Mouse (Mus musculus) common myeloid progenitor, adult 5-6 weeks (primary cell): Measurements from ENCODE around the gene Prkar2a. TPM values are rescaled to one million over a fixed set of nuclear protein-coding genes. Genes with fewer than 3 reads are reported as not detected.

ENCODE experiments used
- ATAC-seq: replicated peaks from 2 replicates; pipeline ENCODE4 v1.8.0; 2016; ENCODE audit warnings: low read depth, mild to moderate bottlenecking, moderate TSS enrichment, inconsistent platforms; ENCODE audit not compliant: poor library complexity, severe bottlenecking
- total RNA-seq: library from RNA; stranded (forward); fragments of 200-1000, 187-1606 nt; gene quantifications from 2 replicates; pipeline ENCODE4 v1.2.3, GENCODE M21; 2017

The Prkar2a gene
- total RNA-seq, 1 experiment from 2014 or later = 28.1 TPM

GRCm38 (mm10) chr9:108748600-108749183, 59.6 kb downstream of the Prkar2a start:
- ATAC-seq = no peak

GRCm38 (mm10) chr9:108750616-108751015, 61.5 kb downstream of the Prkar2a start:
- no peak for ATAC-seq

- ATAC-seq = no peak
Measured at GRCm38 (mm10) chr9:108752142-108752920, 63.2 kb downstream of the Prkar2a start.

- ATAC-seq = no peak; the same call in 1 of the 2 replicates
Measured at GRCm38 (mm10) chr9:108753326-108753725, 64.2 kb downstream of the Prkar2a start.

DNA sequence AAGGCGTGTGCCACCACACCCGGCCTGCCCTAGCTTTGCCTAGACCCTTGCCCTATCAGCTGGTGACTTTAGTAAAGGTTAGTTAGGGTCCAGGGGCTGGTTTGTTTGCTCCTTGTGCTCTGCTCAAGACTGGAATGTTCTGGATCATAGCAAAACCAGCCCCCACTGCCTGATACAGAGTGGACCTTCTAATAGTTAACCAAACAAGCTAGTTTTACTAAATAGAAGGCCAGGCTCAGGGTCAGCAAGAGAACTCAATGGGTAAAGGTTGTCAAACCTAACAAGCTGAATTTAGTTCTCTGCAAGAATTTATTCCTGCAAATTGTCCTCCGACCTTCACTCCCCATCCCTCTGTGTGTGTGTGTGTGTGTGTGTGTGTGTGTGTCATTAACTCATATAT, 64.9 kb downstream of the Prkar2a start:
- ATAC-seq = no peak

DNA sequence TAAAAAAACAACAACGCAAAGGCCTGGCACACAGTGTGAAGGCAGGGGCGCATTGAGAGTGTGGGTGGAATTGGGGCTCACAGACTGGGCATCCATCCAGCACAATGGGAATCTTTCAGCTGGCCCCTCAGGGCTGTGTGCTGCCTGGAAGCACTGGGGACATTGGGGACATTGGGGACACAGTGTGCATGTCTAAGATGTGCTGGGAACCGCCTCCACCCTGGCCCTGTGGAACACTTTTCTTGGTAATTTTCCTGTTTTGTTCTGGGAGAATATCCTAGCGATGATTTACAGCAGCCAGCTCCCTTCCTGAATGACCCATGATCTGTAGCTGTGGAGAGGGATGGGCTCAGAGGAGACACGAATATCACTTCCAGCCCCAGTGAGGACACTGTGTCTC, 65.3 kb downstream of the Prkar2a start:
- no peak for ATAC-seq

DNA sequence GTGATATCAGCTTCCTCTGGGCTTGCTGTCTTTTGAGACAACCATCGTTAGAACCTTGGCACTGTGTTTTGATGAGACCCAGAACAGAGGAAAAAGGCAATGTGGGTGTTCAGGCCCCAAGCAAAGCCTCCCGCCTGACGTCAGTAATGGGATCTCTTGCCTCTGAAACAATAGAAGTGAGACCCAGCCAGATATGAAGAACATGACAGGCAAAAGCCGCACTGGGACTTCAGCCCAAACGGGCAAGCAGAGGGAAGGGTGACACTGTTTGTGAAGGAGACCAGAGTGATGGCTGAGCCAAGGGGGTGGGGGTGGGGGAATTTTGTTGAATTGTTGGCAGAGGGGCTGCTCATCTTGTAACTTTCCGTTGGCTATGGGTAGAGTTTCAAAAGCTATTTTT, 68.3 kb downstream of the Prkar2a start:
- ATAC-seq = no peak

DNA sequence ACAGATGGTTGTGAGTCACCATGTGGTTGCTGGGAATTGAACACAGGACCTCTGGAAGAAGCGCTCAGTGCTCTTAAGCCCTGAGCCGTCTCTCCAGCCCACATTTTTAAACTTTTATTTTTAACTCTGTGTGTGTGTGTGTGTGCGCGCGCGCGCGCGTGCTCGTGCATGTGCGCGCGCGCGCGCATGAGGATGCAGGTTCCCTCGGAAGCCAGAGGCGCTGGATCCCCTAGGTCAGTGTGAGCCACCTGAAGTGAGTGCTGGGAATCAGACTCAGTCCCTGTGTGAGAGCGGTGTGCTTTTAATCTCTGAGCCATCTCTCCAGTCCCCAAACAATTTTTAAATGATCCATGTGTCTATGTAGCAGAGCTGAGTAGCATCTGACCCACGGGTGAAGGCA, 70.0 kb downstream of the Prkar2a start:
- no peak for ATAC-seq

DNA sequence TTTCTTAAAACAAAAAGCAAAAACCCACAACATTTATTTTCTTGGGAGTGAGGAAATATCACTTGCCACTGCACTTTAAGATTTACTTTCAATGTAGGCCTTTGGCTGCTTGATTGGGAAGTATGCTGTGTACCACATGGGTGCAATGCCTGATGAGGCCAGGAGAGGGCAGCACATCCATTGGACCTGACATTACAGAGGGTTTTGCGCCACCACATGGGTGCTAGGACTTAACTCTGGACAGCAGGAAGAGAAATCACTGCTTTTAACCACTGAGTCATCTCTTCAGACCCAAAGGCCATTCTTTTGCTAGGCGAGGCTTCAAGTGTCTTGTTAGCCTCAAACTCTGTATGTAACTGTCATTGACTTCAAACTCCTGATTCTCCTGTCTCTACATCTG, 70.7 kb downstream of the Prkar2a start:
- peak; percentile 76; the same call in 1 of the 2 replicates for ATAC-seq

DNA sequence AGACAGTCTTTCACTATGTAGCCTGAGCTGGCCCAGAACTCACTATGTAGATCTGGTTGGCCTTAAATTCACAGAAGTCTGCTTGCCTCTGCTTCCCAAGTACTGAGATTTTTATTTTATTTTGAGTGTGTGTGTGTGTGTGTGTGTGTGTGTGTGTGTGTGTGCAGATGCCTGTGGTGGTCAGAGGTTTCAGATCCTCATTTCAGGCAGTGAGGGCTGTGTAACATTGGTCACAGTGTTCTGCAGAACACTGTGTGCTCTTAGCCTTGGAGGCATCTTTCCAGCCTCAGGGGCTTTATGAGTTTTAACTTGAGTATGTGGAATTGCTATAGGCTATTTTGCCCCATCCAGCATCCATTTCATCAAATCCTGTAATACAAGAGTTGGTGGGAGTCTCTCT, 72.4 kb downstream of the Prkar2a start:
- ATAC-seq = peak; percentile 65; the same call in 1 of the 2 replicates

DNA sequence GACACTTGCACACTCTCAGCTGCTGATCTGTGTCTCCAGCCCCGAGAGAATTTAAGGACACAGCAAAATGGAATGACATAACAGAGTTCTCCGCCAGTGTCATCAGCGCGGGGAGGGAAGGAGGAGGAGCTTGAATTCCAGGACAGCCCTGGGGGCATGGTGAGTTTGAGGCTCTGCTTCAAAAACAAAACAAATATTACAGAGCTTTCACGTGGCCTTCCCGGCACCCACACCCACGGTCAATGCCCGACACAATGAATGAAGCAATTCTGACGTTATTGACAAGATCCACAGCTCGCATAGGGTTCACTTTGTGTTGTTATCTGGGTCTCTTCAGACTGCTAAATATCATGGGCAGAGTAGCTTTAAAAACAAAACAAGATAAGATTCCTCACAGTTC, 75.9 kb downstream of the Prkar2a start:
- no peak for ATAC-seq

GRCm38 (mm10) chr9:108776614-108777013, 87.5 kb downstream of the Prkar2a start:
- no peak for ATAC-seq

DNA sequence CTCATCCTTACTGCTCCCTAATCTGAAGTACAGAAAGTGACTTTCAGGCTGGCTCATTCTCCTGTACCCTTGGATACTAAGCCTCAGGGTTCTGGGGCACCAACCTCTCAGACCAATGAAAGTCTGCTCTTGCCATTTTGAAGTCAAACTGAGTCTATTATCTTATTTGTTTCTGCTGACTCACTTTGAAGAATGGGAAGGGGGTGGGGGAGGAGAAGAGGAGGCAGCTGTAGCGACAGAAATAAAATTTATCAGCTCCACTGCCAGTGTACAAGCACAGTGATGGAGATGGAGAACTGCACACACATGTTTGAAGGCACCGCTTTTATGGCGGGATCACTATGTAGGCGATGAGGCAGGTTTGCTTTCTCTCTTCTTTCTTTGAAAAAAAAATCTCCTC, 88.2 kb downstream of the Prkar2a start:
- ATAC-seq = no peak

DNA sequence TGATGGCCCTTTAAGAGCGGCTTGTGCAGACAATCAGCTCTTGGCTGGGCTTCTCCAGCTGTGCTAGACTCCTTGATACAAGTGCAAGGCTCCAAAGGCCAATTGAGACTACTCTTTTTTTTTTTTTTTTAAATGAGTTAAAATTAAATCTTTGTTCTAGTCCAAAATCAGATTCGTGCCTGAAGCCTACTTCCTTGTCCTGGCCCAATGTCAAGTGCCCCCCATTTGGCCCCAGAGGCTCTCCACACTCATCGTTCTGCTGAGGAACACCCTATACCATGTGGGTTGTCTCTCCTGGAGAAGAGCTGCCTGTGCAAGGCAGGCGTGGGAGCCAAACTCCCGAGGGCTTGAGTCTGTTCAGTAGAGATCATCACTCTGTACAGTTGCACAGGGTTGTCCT, 91.8 kb downstream of the Prkar2a start:
- no peak for ATAC-seq

DNA sequence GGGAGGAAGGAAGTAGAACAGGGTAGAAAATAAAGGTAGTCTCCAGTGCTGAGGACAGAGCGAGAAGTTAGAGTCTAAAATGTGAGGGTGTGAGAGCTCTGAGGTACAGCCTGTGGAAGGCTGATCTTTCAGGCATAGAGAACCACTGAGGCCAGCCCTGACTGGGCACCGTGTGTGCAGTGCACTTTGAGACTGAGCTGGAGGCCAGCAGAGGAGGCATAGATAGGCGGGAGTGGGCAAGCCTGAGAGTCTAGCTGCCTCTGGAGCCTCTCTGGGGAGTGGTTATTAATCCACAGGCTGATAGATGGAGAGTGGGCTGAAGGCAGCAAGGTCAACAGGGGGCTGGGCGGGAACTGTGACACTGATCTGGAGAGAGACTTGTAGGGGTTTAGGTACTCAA, 92.8 kb downstream of the Prkar2a start:
- no peak for ATAC-seq

DNA sequence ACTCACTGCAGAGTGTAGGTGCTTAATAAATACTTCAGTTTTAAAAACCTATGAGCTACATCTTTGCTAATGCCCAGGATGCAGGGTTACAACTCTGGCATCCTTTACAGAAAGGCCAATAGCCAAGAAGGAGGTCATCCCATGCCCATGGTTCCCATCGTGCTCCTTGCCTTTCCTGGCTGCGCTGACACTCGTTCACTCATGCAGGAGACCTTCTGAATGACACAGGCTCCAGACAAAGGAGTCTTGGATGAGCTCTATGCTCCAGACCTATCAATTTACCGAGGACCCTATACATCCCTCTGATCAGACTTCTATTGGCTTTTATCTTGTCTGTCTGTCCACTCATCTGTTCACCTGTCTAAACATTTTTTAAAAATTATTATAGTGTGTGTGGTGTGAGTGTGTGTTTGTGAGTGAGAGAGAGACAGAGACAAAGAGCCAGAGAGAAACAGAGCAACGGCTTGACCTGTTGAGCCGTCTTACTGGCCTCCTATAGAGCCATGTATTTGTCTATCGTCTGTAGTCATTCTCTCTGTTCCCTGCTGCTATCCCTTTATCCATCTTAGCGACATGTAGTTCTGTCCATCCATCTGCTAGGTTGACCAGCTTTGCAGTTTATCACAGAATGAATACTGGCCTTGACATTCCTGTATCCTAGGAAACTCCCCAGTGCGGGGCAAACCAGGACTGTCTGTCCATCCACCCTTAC, 93.9 kb downstream of the Prkar2a start:
- no peak; the same call in 1 of the 2 replicates for ATAC-seq

DNA sequence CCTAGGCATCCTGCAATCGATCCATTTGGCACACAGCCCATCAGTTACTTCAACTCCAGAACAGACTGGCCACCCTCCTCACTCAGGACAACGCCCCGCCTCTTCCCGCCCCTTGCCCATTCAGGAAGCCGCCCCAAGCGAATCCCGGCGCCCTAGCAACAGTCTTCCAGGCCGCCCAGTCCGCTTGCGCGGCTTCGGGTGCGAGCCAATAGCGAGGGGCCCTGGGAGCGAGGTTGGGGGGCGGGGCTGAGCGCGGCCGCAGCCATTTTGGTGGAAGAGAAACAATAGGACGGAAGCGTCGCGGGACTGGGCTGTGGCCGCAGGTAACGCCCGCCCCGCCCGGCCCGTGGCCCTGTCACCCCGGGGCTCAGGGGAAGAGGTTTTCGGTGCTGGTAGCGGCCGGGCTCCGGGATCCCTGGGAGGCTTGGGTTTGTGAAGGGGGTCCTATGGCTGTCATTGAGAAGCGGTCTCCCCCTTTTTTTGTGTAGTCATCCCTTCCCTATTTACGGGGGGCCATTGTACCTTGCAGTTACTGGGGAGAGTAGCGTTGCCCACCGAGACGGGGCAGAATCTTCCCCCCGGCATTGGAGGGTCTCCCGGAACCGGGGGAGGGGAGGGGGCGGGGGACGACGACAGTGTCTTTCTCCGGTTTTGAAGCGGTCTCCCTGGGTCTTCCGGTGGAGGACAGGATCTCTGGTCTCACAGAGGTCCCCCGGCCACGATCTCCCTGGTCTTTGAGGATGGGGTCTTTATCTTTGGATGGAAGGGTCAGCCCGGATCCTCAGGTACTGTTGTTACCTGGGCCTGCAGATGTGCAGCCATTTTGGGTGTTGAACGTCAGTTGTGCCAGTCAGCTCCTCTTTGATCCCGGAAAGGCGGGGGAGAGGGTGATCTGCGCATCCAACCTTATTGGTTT, 94.7 kb downstream of the Prkar2a start, which contains the start of gene Ip6k2:
TSS of gene Ip6k2 (plus strand) at position 249 of the 916 bp plus-strand sequence.
- ATAC-seq = peak; percentile 100

GRCm38 (mm10) chr9:108785416-108785815, 96.3 kb downstream of the Prkar2a start:
- no peak for ATAC-seq

DNA sequence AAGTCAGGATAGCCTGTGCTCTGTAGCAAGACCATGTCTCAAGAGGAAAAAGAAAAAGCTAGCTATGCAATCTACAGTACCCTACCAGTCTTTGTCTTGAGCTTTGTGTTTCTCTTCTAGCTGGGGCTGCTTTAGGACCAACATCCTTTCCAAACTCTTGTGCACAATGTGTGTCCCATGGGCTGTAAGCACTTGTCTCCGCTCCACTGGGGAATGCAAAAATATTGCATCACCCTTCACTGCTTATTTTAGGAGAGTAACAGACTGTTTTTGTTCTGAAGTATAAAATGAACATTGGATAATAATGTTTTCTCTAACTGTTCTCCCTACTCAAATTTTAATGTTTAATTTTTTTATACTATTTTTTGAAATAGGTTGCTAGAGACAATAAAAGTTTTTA, 97.4 kb downstream of the Prkar2a start:
- ATAC-seq = no peak

DNA sequence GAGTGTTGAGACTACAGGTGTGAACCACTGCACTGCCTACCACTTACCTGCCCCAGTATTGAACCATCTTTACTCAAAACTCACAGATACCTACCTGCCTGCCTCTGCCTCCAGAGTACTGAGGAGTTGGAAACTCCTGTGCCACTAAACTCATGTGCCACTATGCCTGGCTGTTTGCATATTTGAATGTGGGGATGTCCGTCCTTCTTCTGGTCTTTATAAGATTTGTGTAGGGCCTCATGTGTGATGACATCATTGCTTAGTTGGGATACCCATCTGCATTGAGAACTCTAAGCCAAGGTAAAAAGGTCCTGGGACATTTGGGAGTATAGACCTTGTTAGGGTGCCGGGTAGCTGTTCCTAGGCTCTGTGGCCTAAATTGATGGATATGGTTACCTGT, 98.0 kb downstream of the Prkar2a start:
- ATAC-seq = no peak
